Mouse (Mus musculus) c-Kit-positive CD71-negative TER-119-negative erythroid progenitor cells, embryonic 14.5 days (primary cell): ENCODE measurements around the gene Larp6.

Experiments used
- DNase-seq: peaks from one replicate; pipeline ENCODE4 v3.0.0-alpha.2; 2013; ENCODE audit warnings: low read depth

The Larp6 gene

DNA sequence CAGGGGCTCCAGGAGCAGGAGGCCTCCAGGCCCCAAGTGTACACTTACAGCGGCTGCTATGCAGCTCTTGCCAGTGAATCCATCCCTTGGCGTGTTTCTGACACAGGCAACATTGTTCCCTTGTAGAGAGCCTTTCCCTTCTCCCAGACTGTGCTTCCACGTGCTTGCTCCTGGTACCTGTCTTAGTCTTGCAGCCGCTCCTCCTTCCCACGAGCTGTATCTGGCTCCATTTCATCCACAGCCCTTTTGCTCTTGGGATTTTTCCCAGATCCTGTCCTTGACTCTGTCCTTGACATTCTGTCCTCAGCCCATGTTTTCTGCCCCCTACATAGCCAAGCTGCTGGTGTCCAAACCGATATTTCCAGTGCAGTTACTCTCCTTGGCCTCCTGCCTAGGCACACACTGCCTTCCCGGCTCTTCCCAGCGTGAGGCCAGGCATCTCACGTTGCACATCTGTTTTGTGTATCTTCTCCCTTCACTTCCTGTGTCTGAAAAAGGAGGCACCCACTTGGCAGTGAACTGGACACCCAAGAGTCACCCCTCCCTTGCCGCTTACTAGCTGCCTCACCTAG lies 46.7 kb downstream of the Larp6 start:
- DNase-seq: no peak

DNA sequence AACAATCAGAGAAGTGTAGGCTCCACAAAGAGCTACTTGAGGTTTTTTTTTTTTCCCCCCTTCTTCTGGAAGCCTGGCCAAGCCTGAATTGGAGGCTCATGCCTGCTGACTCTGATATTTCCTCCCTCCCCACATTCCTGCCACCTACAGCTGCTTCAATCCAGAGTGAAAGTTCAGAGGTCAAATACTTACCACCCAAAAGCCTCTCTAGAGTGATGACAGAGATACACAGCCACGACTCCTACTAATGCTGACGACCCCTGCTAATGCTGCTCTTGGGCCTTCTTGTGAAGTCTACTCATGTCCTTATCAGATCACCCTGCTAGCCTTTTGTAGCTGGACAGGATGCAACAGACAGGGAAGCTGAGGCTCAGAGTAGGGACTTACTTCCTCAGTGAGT lies 52.4 kb downstream of the Larp6 start:
- no peak for DNase-seq

DNA sequence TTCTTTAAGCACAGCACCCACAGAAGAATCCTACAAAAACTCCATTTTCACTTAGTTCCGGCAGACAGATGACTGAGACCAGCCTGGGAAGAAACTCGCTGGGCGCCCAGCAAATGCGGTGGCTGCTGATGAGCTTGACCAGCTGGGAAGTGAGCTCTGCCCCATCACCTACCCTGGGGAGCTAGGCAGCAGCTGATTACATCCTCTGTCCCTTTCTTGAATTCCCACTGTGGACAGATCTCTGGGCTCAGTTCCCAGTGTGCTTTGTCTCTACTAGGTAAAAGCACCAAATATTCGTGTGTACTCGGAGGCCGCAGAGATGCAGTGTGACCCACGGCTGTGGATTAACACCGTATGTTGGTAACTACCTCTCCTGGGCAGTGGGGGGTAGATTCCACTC lies 55.6 kb downstream of the Larp6 start:
- DNase-seq: no peak

DNA sequence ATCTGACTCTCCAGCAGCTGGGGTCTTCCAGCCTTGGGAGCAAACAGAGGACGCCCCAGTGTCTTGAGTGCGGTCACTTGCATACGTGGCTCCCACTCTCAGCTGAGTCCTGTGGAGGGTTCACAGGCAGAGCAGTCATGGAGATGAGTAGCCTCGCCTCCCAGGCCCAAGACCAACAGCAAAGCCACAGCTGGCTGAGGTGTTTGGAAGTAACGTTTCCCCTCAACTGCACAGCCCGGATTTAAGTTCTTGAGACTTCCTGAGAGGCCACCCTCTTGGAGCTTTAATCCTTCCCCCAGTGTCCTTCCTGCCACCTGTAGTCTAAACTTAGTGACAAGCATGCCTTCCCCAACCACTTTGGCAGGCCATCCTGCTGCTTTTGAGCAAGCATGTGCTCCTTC lies 56.9 kb downstream of the Larp6 start:
- no peak for DNase-seq

DNA sequence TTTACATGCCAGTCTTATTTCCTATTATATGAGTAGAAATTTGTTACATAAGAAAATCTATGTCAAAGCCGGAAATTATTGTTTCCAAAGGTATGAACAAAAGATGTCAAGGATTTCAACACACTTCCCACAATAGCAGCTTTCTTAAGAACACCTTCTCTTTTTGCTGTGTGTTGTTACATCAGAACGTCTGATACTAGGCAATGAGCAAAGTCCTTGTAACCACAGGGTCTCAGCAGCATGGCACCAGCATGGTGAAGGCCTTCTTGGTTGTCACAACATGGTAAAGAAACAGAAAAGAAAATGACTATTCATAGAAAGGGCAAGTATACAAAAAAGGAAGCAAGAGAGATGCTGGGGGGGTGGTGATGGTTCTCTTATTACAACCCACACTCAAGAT lies 60.9 kb downstream of the Larp6 start:
- no peak for DNase-seq

DNA sequence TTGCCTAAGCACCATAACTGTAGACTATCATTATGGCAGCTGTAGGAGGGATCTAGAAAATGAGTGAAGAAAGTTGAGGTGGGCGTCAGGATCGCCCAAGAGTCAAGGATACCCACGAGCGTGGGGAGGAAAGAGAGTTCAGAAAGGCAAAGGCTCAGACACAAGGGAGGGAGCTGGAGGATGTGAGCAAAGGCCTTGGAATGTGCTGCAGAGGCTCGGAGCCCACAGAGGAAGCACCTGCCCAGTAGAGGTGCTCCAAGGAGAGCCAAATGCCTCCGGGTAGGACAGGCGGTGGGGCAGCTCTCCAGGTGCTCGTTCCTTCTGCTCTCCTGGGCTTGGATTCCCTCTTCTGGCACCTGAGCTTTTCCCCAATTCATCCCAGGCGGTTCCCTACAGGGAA lies 64.1 kb downstream of the Larp6 start:
- no peak for DNase-seq

DNA sequence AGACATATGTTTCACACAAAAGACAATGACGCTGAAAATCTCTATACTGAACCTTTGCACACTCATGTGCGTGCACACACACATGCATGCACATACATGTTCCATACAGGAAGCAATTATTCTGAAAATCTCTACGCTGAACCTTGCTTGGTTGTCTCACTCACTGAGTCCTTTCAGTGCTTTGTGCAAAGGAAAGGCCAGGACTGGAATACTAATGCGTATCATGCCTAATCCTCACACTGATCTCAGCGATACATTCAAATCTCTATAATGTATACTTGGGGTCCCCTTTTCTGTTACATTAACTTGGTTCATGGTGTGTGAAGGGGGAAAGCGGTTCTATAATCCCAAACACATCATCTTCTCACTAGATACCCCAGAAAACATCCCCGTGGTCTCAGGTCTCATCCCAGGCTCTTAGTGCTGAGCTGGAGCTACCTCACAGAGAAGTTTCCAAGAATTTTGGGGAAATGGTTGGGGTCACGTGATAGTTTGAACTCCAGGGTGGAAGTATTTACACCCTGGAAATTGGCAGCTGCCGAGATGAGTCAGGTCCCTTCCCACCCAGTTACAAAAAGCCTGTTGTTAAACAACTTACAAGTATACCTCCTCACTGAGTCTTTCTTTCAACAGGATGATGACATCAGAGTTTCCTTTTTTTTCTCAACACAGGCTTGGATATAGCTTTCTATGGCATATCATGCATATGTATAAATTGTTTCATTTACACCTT lies 69.4 kb downstream of the Larp6 start:
- DNase-seq: no peak

DNA sequence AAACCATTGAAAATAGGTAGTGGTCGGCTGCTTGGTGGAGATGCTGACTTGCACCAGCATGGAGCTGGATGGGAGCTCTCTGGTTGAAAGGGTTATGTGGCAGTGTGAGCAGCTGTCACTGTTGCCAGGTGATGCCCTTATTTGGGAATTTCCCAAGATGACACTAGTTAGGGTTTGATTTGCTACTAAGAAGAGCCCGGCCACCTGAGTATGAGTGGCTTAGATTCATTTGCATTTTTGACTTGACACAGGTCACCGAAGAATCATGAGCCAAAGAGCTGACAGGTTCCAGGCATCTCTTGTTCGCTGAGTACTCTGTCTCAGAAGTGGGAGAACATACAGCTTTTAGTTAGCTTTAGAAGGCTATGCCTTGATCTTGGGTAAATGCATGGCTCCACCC lies 72.3 kb downstream of the Larp6 start:
- no peak for DNase-seq

DNA sequence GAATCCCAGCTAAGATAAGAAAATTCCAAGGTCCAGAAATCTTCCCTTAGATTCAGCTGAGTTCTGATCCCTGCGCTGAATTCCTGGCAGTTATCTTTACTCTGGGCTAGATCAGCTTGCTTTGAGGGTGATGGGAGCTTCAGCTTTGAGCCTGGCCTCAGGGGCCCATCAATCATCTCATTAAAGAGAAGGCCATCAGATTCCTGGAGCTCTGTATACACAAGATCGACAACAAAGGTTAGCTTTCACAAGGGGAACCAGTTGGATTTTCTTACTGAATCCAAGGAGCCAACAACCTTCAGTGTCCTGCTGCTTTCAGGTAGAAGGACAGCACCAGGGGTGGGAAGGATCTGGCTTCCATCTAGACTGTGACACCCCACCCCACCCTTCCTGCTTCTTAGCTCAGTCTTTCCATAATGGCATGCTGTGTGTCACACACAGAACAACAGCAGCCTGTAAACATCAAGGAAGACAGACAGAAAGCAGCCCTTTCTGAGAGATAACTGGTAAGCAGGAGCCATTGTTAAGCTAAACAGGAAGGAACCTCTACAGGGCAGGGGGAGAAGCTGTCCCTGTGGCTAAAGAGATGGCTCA lies 74.8 kb downstream of the Larp6 start:
- no peak for DNase-seq
